Mouse (Mus musculus) ES-Bruce4 (cell line): ENCODE results near the gene Dot1l.

Experiments used
- CTCF ChIP-seq: IDR thresholded peaks from one replicate; pipeline ENCODE4 v1.8.1; 2011; ENCODE audit warnings: low read depth, low read length
- EP300 ChIP-seq: IDR thresholded peaks from 2 replicates; pipeline ENCODE4 v1.6.1; 2011; ENCODE audit warnings: low read depth, low read length; ENCODE audit not compliant: insufficient read depth

DNA sequence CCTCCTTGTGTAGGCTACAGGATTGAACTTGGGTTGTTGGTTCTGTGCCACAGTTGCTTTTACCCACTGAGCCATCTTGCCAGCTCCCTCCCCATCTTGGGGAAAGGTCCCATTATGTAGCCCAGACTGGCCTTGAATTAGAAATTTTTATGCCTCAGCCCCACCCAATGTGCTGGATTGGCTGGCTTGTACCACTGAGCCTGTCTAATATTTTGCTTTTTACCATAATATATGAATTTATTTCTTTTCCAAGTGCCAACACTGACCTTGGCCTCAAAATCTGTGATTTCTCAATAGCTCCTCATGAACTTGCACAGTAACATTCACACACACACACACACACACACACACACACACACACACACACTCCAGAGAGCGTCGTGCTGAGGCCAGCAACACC, 10.7 kb downstream of the Dot1l start:
- no peak for TF ChIP-seq EP300
- no peak for TF ChIP-seq CTCF
